Mouse (Mus musculus) bone marrow macrophage, adult 2 months (primary cell): Measurements from ENCODE around the gene Lrch1.

ENCODE experiments used
- CTCF ChIP-seq: IDR thresholded peaks from 2 replicates; pipeline ENCODE4 v1.5.1; 2012; ENCODE audit warnings: low read depth, mild to moderate bottlenecking, low read length, moderate library complexity
- POLR2A ChIP-seq: IDR thresholded peaks from 2 replicates; pipeline ENCODE4 v1.6.1; 2012; ENCODE audit warnings: mild to moderate bottlenecking, low read depth, low read length, borderline replicate concordance

DNA sequence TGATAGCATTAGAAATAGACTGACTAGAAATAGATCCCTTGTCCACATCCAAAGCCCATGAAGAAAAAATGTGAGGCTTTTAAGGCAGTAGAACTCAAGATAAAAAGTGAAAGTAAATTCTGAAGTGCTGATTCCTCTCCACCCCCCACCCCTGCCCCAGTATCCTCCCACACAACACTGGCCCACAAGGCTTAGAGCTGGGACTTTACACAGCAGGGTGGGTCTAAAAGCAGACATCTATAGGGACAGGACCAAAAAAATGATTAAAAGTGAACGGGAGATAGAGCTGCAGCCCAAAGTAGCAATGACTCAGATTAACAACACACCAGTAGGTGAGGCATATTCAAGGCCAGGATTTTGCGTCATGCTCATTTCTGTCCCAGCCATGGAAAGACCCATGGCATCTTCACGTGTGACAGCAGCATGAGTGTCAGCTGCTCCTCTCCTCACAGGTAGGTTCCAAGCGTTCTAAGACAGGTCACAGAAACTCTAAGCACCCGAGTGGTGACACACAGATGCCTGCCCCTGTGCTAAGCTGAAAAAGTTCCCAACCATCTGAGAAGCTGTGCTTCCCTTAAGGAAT, 29.1 kb downstream of the Lrch1 start:
- TF ChIP-seq CTCF (no peak), POLR2A (no peak)
